Mouse (Mus musculus) neural tube, embryonic 10.5 days (tissue): ENCODE data around the gene Soga1.
A peak's percentile ranks its signal among the peaks of the same experiment; 100 is the strongest.

Experiments used
- DNase-seq: peaks from one replicate; pipeline ENCODE4 v3.0.0-alpha.2; 2017; ENCODE audit warnings: low spot score; ENCODE audit errors: extremely low spot score

The Soga1 gene

GRCm38 (mm10) chr2:157041421-157041820 is 37.6 kb downstream of the Soga1 start:
- no peak for DNase-seq

- no peak for DNase-seq
These were observed 38.4 kb downstream of the Soga1 start for GRCm38 (mm10) chr2:157040649-157041046.

- DNase-seq = no peak
These were observed 39.0 kb downstream of the Soga1 start for GRCm38 (mm10) chr2:157039900-157040648.

DNA sequence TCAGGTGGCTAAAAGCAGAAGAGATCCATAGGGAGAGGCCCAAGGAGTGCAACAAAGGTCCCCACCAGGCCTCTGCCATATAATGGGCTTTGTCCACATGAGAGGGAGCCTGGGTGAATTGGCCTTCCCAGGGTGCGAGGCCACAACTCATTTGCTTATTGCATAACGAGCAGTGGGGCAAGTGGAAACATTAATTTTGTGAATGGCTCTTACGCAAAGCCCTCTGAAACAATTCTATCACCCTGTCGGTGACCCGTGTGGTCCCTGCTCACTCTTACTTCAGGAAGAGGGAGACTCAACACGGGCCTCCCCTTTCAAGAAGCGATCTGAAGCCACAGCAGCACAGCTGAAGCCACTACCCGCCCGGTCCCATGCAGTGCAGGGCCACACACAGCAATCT is 41.8 kb downstream of the Soga1 start:
- DNase-seq = no peak

DNA sequence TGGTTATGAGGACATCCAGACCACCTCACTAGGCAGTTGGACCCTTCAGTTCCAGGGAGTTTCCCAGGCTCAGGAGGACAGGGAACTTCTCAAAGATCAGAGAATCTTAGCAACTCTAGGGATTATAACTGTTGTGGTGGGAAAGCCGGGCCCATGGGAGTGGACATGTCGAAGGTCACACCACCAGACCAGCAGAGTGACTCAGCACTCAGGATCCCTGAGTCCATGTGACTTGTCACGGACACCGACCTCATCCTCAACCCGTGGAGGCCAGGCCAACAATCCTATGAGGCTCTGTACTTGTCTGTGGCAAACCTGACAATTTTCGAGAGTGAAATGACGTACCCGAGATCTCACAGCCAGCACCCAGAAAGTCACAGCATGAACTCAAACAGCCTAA is 42.7 kb downstream of the Soga1 start:
- no peak for DNase-seq

DNA sequence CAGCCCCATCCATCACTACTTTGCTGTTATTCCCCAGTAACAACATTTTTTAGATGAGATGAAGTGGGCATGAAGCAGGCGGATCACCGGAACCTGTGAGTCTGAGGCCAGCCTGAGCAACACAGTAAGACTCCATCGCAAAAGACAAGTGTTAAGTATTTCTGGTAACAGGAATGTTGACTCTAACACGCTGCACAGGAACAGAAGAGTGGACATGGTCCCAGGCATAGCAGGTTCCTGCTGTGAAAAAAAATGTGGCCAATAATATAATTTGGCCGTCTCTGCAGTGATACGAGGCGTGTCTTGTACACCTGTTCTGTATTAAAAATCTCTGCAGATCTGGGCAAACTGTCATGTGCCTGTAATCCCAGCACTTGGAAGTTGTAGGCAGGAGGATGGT is 43.7 kb downstream of the Soga1 start:
- no peak for DNase-seq

DNA sequence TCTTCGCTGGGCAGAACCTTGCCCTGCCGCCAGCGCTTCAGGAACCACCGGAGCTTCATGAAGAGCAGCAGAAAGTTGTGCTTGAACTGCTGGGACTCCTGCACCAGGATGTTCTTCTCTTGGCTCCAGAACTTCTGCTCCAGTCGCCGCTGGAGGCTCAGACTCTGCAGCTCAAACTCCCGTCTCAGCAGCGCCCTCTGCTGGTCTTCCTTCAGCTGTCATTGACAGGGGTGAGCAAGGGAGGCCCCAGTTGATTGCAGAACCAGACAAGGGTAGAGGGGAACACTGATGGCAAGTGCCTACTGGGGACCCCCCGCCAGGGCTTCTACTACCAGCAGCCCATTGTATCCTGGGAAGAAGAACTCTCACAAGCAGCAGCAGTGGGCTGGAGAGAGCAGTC is 48.2 kb downstream of the Soga1 start:
- peak; percentile 84 for DNase-seq

- DNase-seq = no peak
These were observed 50.8 kb downstream of the Soga1 start for GRCm38 (mm10) chr2:157028261-157028660.

- DNase-seq = no peak
These were observed 51.7 kb downstream of the Soga1 start for GRCm38 (mm10) chr2:157027106-157028008.

DNA sequence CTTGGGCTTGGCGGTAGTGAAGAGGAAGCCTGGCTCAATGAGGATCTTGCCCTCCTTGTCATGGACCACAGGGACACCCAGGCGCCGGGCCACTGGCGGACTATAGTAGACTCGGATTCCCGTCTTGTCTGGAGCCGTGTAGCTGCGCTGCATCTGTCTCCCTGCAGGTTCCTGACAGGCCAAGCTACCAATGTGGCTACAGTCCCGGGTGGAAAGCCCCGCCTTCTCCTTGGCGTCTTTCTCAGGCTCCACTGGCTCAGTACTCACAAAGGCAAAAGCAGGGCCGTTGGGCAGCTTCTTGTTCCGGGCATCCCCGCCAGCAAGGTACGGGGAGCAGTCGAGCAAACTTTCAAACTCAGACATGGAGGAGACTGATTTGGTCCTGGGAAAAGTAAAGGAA is 57.9 kb downstream of the Soga1 start:
- no peak for DNase-seq

- no peak for DNase-seq
These were observed 59.8 kb downstream of the Soga1 start for GRCm38 (mm10) chr2:157019228-157019627.

DNA sequence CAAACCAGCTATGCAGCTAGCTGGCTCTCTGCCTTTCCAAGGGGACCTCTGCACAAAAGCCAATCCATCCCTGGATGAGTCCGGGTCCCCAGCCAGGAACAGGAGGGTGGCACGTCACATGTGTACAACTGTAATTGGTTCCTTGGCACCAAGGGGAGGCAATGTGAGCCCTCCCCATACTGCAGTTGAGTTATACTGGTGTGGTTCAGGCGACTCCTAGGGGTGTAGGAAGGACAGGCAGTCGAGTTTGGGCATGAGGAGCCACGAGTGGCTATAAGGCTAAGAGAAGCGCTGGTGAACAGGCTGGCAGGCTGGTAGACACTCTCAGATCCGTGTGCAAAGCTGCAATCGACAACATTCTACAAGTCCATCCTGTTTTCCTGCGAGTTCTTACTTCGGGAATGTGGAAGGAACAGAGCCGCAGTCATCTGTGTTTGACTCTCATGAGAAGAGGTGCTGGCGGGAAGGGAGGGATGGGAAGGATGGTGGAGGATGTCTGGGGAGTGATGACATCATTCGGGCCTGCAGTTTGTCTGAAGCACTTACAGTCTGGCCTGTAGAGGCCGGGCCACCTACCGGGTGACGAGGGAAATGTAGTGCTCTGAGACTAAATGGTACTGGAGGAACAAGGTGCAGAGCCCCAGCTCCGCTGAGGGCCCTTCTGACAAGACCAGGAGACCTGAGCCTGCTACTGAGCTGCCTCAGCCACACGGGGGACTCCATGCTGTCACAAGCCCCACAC is 62.4 kb downstream of the Soga1 start:
- DNase-seq = no peak

DNA sequence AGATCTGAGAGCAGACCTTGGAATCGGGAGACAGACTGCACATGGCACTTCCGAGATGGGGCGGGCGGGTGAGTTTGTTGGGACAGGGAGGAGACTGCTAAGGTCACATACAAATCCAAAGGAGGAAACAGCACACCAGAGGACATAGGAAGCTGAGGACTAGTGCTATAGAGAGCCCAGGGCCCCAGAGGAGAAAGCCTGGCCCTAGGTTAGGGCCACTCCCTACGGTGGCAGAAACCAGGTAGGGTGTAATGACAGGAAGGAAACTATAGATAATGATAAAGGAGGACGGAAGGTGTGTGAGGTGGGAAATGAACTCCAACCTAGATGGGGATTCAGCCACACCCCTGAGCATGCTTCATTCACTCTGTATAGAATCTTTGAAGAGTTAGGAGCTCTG is 66.7 kb downstream of the Soga1 start:
- DNase-seq = no peak

- DNase-seq = no peak
These were observed 68.3 kb downstream of the Soga1 start for GRCm38 (mm10) chr2:157010634-157011310.

GRCm38 (mm10) chr2:157010121-157010520 is 68.9 kb downstream of the Soga1 start:
- DNase-seq = no peak

DNA sequence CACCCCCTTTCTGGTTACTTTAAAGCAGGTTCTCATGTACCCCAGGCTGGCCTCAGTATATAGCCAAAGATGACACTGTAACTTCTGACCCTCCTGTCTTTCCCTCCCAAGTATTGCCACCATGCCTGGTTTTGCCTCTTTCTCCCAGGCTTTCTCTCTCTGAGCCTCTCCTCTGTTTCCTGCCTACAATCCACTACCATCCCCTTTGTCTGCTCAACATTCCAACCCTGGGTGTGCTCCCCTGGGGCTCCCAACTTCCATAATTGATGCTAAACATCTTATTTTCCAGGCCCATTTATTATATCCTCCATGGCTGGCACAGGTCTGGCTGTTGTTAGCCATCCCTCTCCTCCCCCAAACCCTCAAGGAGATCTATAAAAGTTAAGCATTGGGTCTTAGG is 70.5 kb downstream of the Soga1 start:
- no peak for DNase-seq

- no peak for DNase-seq
These were observed 71.8 kb downstream of the Soga1 start for GRCm38 (mm10) chr2:157007234-157007596.

GRCm38 (mm10) chr2:157006511-157007233 is 72.4 kb downstream of the Soga1 start, which contains the start of gene Dsn1:
Gene Dsn1 (minus strand): TSS chr2:157007154.
- DNase-seq = peak; percentile 88

- DNase-seq = no peak
These were observed 76.7 kb downstream of the Soga1 start for GRCm38 (mm10) chr2:157002321-157002720.

GRCm38 (mm10) chr2:156998263-156998662 is 80.8 kb downstream of the Soga1 start:
- no peak for DNase-seq

- DNase-seq = no peak
These were observed 82.5 kb downstream of the Soga1 start for GRCm38 (mm10) chr2:156996576-156996975.
